Mouse (Mus musculus): ENCODE data around the gene Rbfox1.

Rbfox1 gene

GRCm38 (mm10) chr16:6095604-6096372 is 210.6 kb downstream of the Rbfox1 start:
- no peak for DNase-seq (ENCODE audit: low read depth, low spot score)

- no peak for DNase-seq (ENCODE audit: low read depth, low spot score)
Measured at GRCm38 (mm10) chr16:6097244-6098040, 212.3 kb downstream of the Rbfox1 start.

GRCm38 (mm10) chr16:6098116-6098515 is 213.0 kb downstream of the Rbfox1 start:
- DNase-seq (ENCODE audit: low read depth, low spot score), result no peak

GRCm38 (mm10) chr16:6099598-6099997 is 214.4 kb downstream of the Rbfox1 start:
- DNase-seq (ENCODE audit: low read depth, low spot score), result no peak

GRCm38 (mm10) chr16:6100421-6100877 is 215.3 kb downstream of the Rbfox1 start:
- DNase-seq (ENCODE audit: low read depth, low spot score), result no peak

- DNase-seq (ENCODE audit: low read depth, low spot score), result no peak
Measured at GRCm38 (mm10) chr16:6103713-6104112, 218.6 kb downstream of the Rbfox1 start.

- no peak for DNase-seq (ENCODE audit: low read depth, low spot score)
Measured at GRCm38 (mm10) chr16:6110121-6110520, 225.0 kb downstream of the Rbfox1 start.

GRCm38 (mm10) chr16:6113836-6114475 is 228.8 kb downstream of the Rbfox1 start:
- DNase-seq (ENCODE audit: low read depth, low spot score), result no peak

GRCm38 (mm10) chr16:6119472-6119871 is 234.3 kb downstream of the Rbfox1 start:
- DNase-seq (ENCODE audit: low read depth, low spot score), result no peak

GRCm38 (mm10) chr16:6121232-6121631 is 236.1 kb downstream of the Rbfox1 start:
- no peak for DNase-seq (ENCODE audit: low read depth, low spot score)

- no peak for DNase-seq (ENCODE audit: low read depth, low spot score)
Measured at GRCm38 (mm10) chr16:6122859-6123258, 237.7 kb downstream of the Rbfox1 start.

GRCm38 (mm10) chr16:6128314-6128713 is 243.2 kb downstream of the Rbfox1 start:
- no peak for DNase-seq (ENCODE audit: low read depth, low spot score)

- DNase-seq (ENCODE audit: low read depth, low spot score), result no peak
Measured at GRCm38 (mm10) chr16:6135016-6135415, 249.9 kb downstream of the Rbfox1 start.

- no peak for DNase-seq (ENCODE audit: low read depth, low spot score)
Measured at GRCm38 (mm10) chr16:6139432-6139831, 254.3 kb downstream of the Rbfox1 start.

- DNase-seq (ENCODE audit: low read depth, low spot score), result no peak
Measured at GRCm38 (mm10) chr16:6147957-6148356, 262.8 kb downstream of the Rbfox1 start.

GRCm38 (mm10) chr16:6149345-6149744 is 264.2 kb downstream of the Rbfox1 start:
- no peak for DNase-seq (ENCODE audit: low read depth, low spot score)

- DNase-seq (ENCODE audit: low read depth, low spot score), result no peak
Measured at GRCm38 (mm10) chr16:6155556-6155955, 270.4 kb downstream of the Rbfox1 start.

- no peak for DNase-seq (ENCODE audit: low read depth, low spot score)
Measured at GRCm38 (mm10) chr16:6164476-6164875, 279.3 kb downstream of the Rbfox1 start.

GRCm38 (mm10) chr16:6169346-6169745 is 284.2 kb downstream of the Rbfox1 start:
- no peak for DNase-seq (ENCODE audit: low read depth, low spot score)

- DNase-seq (ENCODE audit: low read depth, low spot score), result no peak
Measured at GRCm38 (mm10) chr16:6180819-6181218, 295.7 kb downstream of the Rbfox1 start.

GRCm38 (mm10) chr16:6182329-6182728 is 297.2 kb downstream of the Rbfox1 start:
- no peak for DNase-seq (ENCODE audit: low read depth, low spot score)

- DNase-seq (ENCODE audit: low read depth, low spot score), result no peak
Measured at GRCm38 (mm10) chr16:6192358-6192757, 307.2 kb downstream of the Rbfox1 start.
